Mouse (Mus musculus) CH12.LX (cell line): ENCODE measurements around the gene H2-M5. TPM values are rescaled to one million over a fixed set of nuclear protein-coding genes. Genes with fewer than 3 reads are reported as not detected.

Source experiments
- DNase-seq: peaks from one replicate; pipeline ENCODE4 v3.0.0-alpha.2; 2013; ENCODE audit errors: extremely low read depth
- H3K27ac ChIP-seq: 2 replicates; pipeline ENCODE4 v1.5.1; 2012; ENCODE audit warnings: low read depth, mild to moderate bottlenecking, control low read depth, moderate library complexity; ENCODE audit not compliant: insufficient read depth
- H3K27me3 ChIP-seq: replicated peaks from 2 replicates; pipeline ENCODE3; 2012; ENCODE audit warnings: inconsistent platforms
- H3K36me3 ChIP-seq, 2 experiments: replicated peaks in 1 of 2; 2 replicates each; pipeline versions ENCODE3 to v1.6.1; 2012; ENCODE audit warnings: inconsistent platforms in 1 of 2, low read length in 1 of 2, mild to moderate bottlenecking in 1 of 2, mixed read lengths in 1 of 2, moderate library complexity in 1 of 2; ENCODE audit not compliant: control insufficient read depth in 1 of 2, insufficient read depth in 1 of 2
- H3K4me1 ChIP-seq, 2 experiments: 2 replicates each; pipeline ENCODE4 v1.6.1; 2012; ENCODE audit warnings: inconsistent platforms in 1 of 2, moderate library complexity in 1 of 2; ENCODE audit not compliant: insufficient read depth in 2 of 2, control insufficient read depth in 1 of 2
- H3K4me2 ChIP-seq: 2 replicates; pipeline ENCODE4 v1.6.1; 2012; ENCODE audit warnings: low read depth, mild to moderate bottlenecking, control low read depth; ENCODE audit not compliant: poor library complexity, insufficient read depth, severe bottlenecking
- H3K4me3 ChIP-seq, 3 experiments: fragments of 150-350 bp in 1 of 3; sonication (generic) in 1 of 3; replicated peaks in 1 of 3; 2 replicates each; pipeline versions ENCODE3 to v1.5.1; 2011 to 2012; ENCODE audit warnings: low read depth in 2 of 3, low read length in 2 of 3, mild to moderate bottlenecking in 2 of 3, moderate library complexity in 2 of 3, control low read depth in 1 of 3, improper control_type of control experiment in 1 of 3, inconsistent platforms in 1 of 3, mixed read lengths in 1 of 3; ENCODE audit not compliant: poor library complexity in 1 of 3
- H3K79me2 ChIP-seq: replicated peaks from 2 replicates; pipeline ENCODE4 v1.6.1; 2012; ENCODE audit warnings: mild to moderate bottlenecking, moderate library complexity; ENCODE audit not compliant: control insufficient read depth, poor library complexity, insufficient read depth, severe bottlenecking; ENCODE audit errors: extremely low read depth
- H3K9ac ChIP-seq: 2 replicates; pipeline ENCODE4 v1.6.1; 2012; ENCODE audit warnings: low read depth, mild to moderate bottlenecking, control low read depth, moderate library complexity; ENCODE audit not compliant: insufficient read depth
- H3K9me3 ChIP-seq: replicated peaks from 2 replicates; pipeline ENCODE3; 2012; ENCODE audit warnings: low read length, inconsistent platforms, mixed read lengths
- BHLHE40 ChIP-seq: IDR thresholded peaks from 2 replicates; pipeline ENCODE4 v1.6.1; 2011; ENCODE audit warnings: mild to moderate bottlenecking, low read depth, low read length, improper control_type of control experiment
- CHD1 ChIP-seq: IDR thresholded peaks from 2 replicates; pipeline ENCODE4 v1.6.1; 2012; ENCODE audit warnings: low read depth, low read length, improper control_type of control experiment, inconsistent platforms
- CHD2 ChIP-seq: IDR thresholded peaks from 2 replicates; pipeline ENCODE4 v1.6.1; 2011; ENCODE audit warnings: low read length, improper control_type of control experiment
- ELF1 ChIP-seq: IDR thresholded peaks from 2 replicates; pipeline ENCODE4 v1.6.1; 2014; ENCODE audit warnings: low read depth, mild to moderate bottlenecking, inconsistent platforms, low read length, improper control_type of control experiment
- ETS1 ChIP-seq: conservative IDR thresholded peaks from 2 replicates; pipeline ENCODE4 v1.6.1; 2012; ENCODE audit warnings: low read depth, mild to moderate bottlenecking, inconsistent platforms, low read length, improper control_type of control experiment, moderate library complexity
- GABPA ChIP-seq: IDR thresholded peaks from 2 replicates; pipeline ENCODE4 v1.6.1; 2012; ENCODE audit warnings: low read depth, low read length, improper control_type of control experiment, inconsistent platforms; ENCODE audit not compliant: insufficient replicate concordance
- HCFC1 ChIP-seq: IDR thresholded peaks from 2 replicates; pipeline ENCODE4 v1.6.1; 2012; ENCODE audit warnings: low read depth, mild to moderate bottlenecking, inconsistent platforms, low read length, improper control_type of control experiment
- MAFK ChIP-seq: IDR thresholded peaks from 2 replicates; pipeline ENCODE4 v1.6.1; 2011; ENCODE audit warnings: low read length, improper control_type of control experiment; ENCODE audit not compliant: insufficient replicate concordance
- MAX ChIP-seq: IDR thresholded peaks from 2 replicates; pipeline ENCODE4 v1.6.1; 2011; ENCODE audit warnings: low read length, improper control_type of control experiment
- MAZ ChIP-seq: IDR thresholded peaks from 2 replicates; pipeline ENCODE4 v1.6.1; 2012; ENCODE audit warnings: low read depth, mild to moderate bottlenecking, inconsistent platforms, low read length, improper control_type of control experiment, moderate library complexity
- MXI1 ChIP-seq: IDR thresholded peaks from 2 replicates; pipeline ENCODE4 v1.6.1; 2011; ENCODE audit warnings: mild to moderate bottlenecking, low read depth, low read length, improper control_type of control experiment
- POLR2A ChIP-seq: IDR thresholded peaks from 2 replicates; pipeline ENCODE4 v1.6.1; 2011; ENCODE audit warnings: low read depth, mild to moderate bottlenecking, improper control_type of control experiment, low read length
- RAD21 ChIP-seq: IDR thresholded peaks from 2 replicates; pipeline ENCODE4 v1.6.1; 2011; ENCODE audit warnings: low read depth, mild to moderate bottlenecking, low read length, improper control_type of control experiment, moderate library complexity
- UBTF ChIP-seq: IDR thresholded peaks from 2 replicates; pipeline ENCODE4 v1.6.1; 2012; ENCODE audit warnings: low read depth, mild to moderate bottlenecking, inconsistent platforms, low read length, improper control_type of control experiment, moderate library complexity
- ZC3H11A ChIP-seq: IDR thresholded peaks from 2 replicates; pipeline ENCODE4 v1.6.1; 2012; ENCODE audit warnings: low read depth, mild to moderate bottlenecking, inconsistent platforms, low read length, improper control_type of control experiment
- ZMIZ1 ChIP-seq: IDR thresholded peaks from 2 replicates; pipeline ENCODE4 v1.6.1; 2012; ENCODE audit warnings: low read depth, mild to moderate bottlenecking, inconsistent platforms, low read length, improper control_type of control experiment
- ZNF384 ChIP-seq: IDR thresholded peaks from 2 replicates; pipeline ENCODE4 v1.6.1; 2012; ENCODE audit warnings: low read depth, low read length, improper control_type of control experiment, inconsistent platforms
- dilution Hi-C: fragments of 300-500 bp; cut with MboI; formaldehyde crosslinking; loops from 2 replicates; pipeline ENCODE4 v1.14.3; 2020; ENCODE audit warnings: low sequenced_read_pairs; ENCODE audit not compliant: extremely low pct_unique_long_range_greater_than_20kb, extremely low pct_ligation_motif_present
- in situ Hi-C: fragments of 300-500 bp; cut with MboI; formaldehyde crosslinking; loops from 3 replicates; pipeline ENCODE4 v1.14.3; 2019; ENCODE audit warnings: low sequenced_read_pairs, low pct_ligation_motif_present, low pct_unique_long_range_greater_than_20kb, mixed read lengths
- polyA plus RNA-seq: library from polyadenylated mRNA; unstranded; fragments of >175 nt; gene quantifications from 2 replicates; pipeline ENCODE4 v1.2.1, GENCODE M21; 2012; ENCODE audit warnings: low read depth; ENCODE audit not compliant: insufficient read length
- total RNA-seq, 2 experiments: library from RNA; depleted of rRNA; stranded (reverse); fragments of 300-350 nt in 1 of 2; fragments of >200 nt in 1 of 2; gene quantifications; 2 replicates each; pipeline ENCODE4 v1.2.3; 2012 to 2014

H2-M5 gene
- total and polyA plus RNA-seq, 3 experiments = 1.1 to 2.2 (median 1.1) TPM

DNA sequence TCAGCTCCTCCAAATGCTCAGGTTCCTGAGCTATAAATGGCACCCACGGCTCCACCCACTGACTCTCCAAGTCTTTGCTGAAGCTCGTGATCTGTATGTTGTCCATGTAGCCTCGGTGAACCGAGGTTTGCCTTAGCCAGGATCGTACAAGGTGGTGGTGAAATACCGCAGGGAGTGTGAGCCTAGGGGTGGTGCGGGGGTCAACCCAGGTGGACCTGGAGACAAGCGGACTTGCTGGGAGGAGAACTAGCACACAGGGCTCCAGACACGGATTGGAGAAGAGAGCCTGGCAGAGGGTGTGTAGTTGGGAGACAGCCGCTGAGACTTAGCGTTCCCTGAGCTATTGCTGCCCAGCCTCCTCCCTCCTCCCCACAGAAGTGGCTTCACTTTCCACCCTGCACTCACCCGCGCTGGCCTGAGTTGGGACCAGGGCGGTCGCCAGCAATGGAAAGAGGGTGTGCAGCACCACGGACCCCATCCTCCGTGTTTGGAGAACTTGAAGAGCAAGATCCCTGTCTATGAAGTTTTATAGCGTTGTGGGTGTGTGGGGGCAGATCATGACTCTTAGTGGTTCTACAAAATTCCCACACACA lies 8.0 kb downstream of the H2-M5 start, which contains the start of gene 2410137M14Rik:
2410137M14Rik (minus strand) TSS at position 17 of the 593 bp plus-strand sequence.
- dilution Hi-C loops = no loop called here
- H3K79me2 ChIP-seq = no peaks in the 10 kb centered on the region
- no peak within 1 kb of the TSS for H3K9ac ChIP-seq
- no peak within 1 kb of the TSS for H3K27ac ChIP-seq
- no peaks in the 10 kb centered on the region for H3K9me3 ChIP-seq
- H3K36me3 ChIP-seq = no peaks in the 10 kb centered on the region
- DNase-seq = no peak
- TF ChIP-seq CHD2 (no peak), BHLHE40 (no peak), ZMIZ1 (no peak), ELF1 (no peak), POLR2A (no peak), ETS1 (no peak), CHD1 (no peak), GABPA (no peak), UBTF (no peak), MAX (no peak), HCFC1 (no peak), RAD21 (no peak), MAFK (no peak)
- H3K4me3 ChIP-seq = no peak within 1 kb of the TSS
- in situ Hi-C loops = no loop called here
- no peaks in the 10 kb centered on the region for H3K4me1 ChIP-seq
- H3K27me3 ChIP-seq = no peaks in the 10 kb centered on the region
- no peak within 1 kb of the TSS for H3K4me2 ChIP-seq

DNA sequence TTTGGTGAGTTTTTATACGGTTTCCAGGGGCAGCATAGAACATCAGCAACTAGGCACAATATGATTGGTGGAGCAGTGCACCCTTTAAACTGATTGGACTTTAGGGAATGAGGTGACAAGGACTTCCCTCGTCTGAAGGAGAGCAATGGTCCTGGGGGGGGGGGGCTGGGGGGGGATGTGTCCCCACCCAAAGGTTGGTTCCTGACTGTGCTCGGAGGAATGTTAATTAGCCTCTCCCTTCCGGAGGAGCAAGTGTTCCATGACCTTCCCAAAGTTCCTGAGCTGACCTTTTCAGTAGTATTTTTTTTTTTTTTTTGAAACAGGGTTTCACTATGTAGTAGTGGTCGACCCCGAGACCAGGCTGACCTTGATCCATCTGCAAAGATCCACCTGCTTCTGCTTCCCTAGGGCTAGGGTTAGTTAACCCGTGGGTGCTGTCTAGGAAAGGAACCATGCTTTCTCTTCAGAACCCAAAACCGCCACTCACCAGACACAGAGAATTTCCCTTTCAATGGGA lies 16.0 kb downstream of the H2-M5 start:
- no peak overlapping the region for H3K9ac ChIP-seq
- DNase-seq = no peak
- H3K9me3 ChIP-seq = no peaks in the 10 kb centered on the region
- no peaks in the 10 kb centered on the region for H3K79me2 ChIP-seq
- TF ChIP-seq ZC3H11A = no peak
- TF ChIP-seq HCFC1 = no peak
- TF ChIP-seq MAZ = no peak
- no peak for TF ChIP-seq ZNF384
- no peak for TF ChIP-seq GABPA
- no peak for TF ChIP-seq MXI1
- TF ChIP-seq POLR2A = no peak
- peaks cover 0 to 9% of the 10 kb centered on the region in 2 experiments; a peak in 2 of 4 replicates for H3K4me1 ChIP-seq
- no peak overlapping the region for H3K4me3 ChIP-seq
- dilution Hi-C loops = no loop called here
- no peaks in the 10 kb centered on the region for H3K36me3 ChIP-seq
- H3K4me2 ChIP-seq = no peak overlapping the region
- no peak overlapping the region for H3K27ac ChIP-seq
- in situ Hi-C loops = no loop called here
- no peaks in the 10 kb centered on the region for H3K27me3 ChIP-seq
